Mouse (Mus musculus) kidney, adult 2 months (tissue): ENCODE results near the gene Armc6.

Source experiments
- CTCF ChIP-seq: fragments of 200-500 bp; conservative IDR thresholded peaks from 2 replicates; pipeline ENCODE4 v1.5.1; 2011; ENCODE audit warnings: low read depth, mild to moderate bottlenecking, control low read depth, low read length, moderate library complexity, mixed read lengths; ENCODE audit not compliant: insufficient read depth, insufficient read length
- POLR2A ChIP-seq: fragments of 200-500 bp; IDR thresholded peaks from one replicate; pipeline ENCODE4 v1.6.1; 2011; ENCODE audit warnings: low read depth, low read length, control low read depth

DNA sequence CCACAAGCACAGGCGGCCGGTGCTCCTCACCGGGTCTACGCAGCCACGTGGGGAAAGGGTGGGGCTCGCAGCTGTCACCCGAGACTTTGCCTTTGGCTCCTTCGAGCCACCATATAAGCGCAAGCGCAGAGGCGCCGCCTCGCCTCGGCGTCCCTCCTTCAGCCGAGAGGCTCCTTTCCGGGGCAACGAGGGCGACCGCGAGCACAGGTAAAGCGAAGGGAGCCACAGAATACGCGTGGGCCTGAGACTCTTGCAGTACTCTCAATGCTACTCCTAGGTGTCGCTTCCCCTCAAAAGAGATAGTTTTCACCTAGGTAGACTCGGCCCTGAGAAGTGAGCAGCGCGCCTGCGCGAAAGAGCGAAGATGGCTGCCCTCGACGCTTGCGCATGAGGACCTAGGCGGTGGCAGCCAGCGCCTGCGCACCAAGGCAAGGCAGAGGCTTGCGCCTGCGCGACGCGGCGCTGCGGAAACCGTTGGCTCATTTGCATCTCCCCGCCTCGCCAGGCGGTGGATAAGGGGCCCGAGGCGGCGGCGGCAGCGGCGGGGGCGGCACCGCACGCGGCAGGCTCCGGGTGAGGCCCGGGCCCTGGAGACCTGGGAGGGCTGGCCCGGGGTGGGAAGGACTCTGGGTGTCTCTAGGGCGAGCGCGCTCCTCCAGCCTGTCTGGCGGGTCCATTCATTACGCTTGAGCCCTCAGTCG, at the start of gene Armc6, which contains the start of gene Sugp2:
- TF ChIP-seq CTCF (no peak), POLR2A (peak; percentile 68)
